Mouse (Mus musculus) myocyte (in vitro differentiated cells): ENCODE data around the gene Napsa.

Source experiments
- CEBPB ChIP-seq: IDR thresholded peaks from 2 replicates; pipeline ENCODE4 v1.6.1; 2011; ENCODE audit warnings: mild to moderate bottlenecking, moderate library complexity; ENCODE audit not compliant: poor library complexity, insufficient read depth, severe bottlenecking
- E2F4 ChIP-seq: IDR thresholded peaks from one replicate; pipeline ENCODE4 v1.6.1; 2011; ENCODE audit warnings: mild to moderate bottlenecking, control low read depth, moderate library complexity; ENCODE audit not compliant: insufficient read depth
- MAX ChIP-seq: IDR thresholded peaks from one replicate; pipeline ENCODE4 v1.6.1; 2011; ENCODE audit warnings: low read depth, mild to moderate bottlenecking, control low read depth
- MYOD1 ChIP-seq, 3 experiments: IDR thresholded peaks; one replicate each; pipeline ENCODE4 v1.6.1; 2011; ENCODE audit warnings: control low read depth in 2 of 3, low read depth in 2 of 3, mild to moderate bottlenecking in 2 of 3, moderate library complexity in 1 of 3; ENCODE audit not compliant: insufficient read length in 2 of 3, control insufficient read depth in 1 of 3
- MYOG ChIP-seq, 3 experiments: IDR thresholded peaks; one replicate each; pipeline ENCODE4 v1.6.1; 2011; ENCODE audit warnings: control low read depth in 2 of 3, low read depth in 2 of 3, mild to moderate bottlenecking in 2 of 3; ENCODE audit not compliant: insufficient read length in 2 of 3, control insufficient read depth in 1 of 3, insufficient read depth in 1 of 3
- POLR2A ChIP-seq: IDR thresholded peaks from one replicate; pipeline ENCODE4 v1.6.1; 2011; ENCODE audit warnings: low read depth, mild to moderate bottlenecking, control low read depth, moderate library complexity; ENCODE audit not compliant: insufficient read length
- POLR2AphosphoS2 ChIP-seq: IDR thresholded peaks from one replicate; pipeline ENCODE4 v1.6.1; 2011; ENCODE audit warnings: low read depth, control low read depth; ENCODE audit not compliant: insufficient read length
- REST ChIP-seq: IDR thresholded peaks from one replicate; pipeline ENCODE4 v1.6.1; 2011; ENCODE audit warnings: mild to moderate bottlenecking, control low read depth, moderate library complexity; ENCODE audit not compliant: insufficient read depth, insufficient read length
- SRF ChIP-seq: IDR thresholded peaks from one replicate; pipeline ENCODE4 v1.6.1; 2011; ENCODE audit warnings: low read depth; ENCODE audit not compliant: control insufficient read depth, insufficient read length
- TCF12 ChIP-seq: IDR thresholded peaks from one replicate; pipeline ENCODE4 v1.6.1; 2011; ENCODE audit warnings: mild to moderate bottlenecking, control low read depth; ENCODE audit not compliant: poor library complexity, insufficient read depth, severe bottlenecking
- TCF3 ChIP-seq: IDR thresholded peaks from one replicate; pipeline ENCODE4 v1.6.1; 2011; ENCODE audit warnings: low read depth, control low read depth; ENCODE audit not compliant: insufficient read length
- USF1 ChIP-seq: IDR thresholded peaks from one replicate; pipeline ENCODE4 v1.6.1; 2011; ENCODE audit warnings: low read depth, mild to moderate bottlenecking, control low read depth, moderate library complexity

DNA sequence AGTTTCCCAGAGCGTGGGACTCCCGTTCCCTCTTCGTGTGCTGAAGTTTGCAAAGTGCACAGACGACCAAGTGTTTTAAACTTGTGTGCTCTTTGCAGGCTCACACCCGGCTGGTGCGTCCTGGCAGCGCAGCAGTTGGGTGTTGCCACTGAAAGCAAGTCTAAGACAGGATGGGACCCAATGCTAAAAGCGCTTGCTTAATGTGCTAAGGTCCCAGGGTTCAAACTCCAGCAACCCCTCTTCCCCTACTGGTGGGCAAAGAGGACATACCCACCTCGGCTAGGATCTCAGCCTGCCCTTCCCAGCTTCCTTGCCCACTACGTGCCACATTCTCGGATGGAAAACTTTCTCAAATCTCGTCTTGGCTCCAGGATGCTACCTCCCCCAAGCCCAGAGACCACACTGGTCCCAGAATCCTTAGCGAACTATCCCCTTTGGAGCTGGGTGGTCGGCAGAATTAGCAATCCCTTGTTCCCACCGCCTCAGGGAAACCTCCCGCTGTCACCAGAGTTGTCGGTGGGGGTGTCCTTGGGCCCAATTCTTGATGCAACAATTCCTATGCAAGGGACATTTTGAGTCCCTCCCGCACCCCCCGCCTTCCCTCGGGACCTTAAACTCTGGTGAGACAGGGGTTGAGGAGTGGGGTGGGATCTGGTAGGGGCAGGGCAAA lies 31.1 kb downstream of the Napsa start:
- TF ChIP-seq USF1: no peak
- TF ChIP-seq POLR2A: no peak
- no peak for TF ChIP-seq SRF
- no peak for TF ChIP-seq E2F4
- TF ChIP-seq MYOD1 (IDR thresholded peaks at IDR 0.05; ENCODE audit: control insufficient read depth in 1 of 3, insufficient read length in 2 of 3, low read depth in 2 of 3): no peak
- TF ChIP-seq MAX: no peak
- no peak for TF ChIP-seq POLR2AphosphoS2
- no peak for TF ChIP-seq REST
- no peak for TF ChIP-seq CEBPB
- no peak for TF ChIP-seq TCF3
- no peak for TF ChIP-seq MYOG (IDR thresholded peaks at IDR 0.05; ENCODE audit: control insufficient read depth in 1 of 3, insufficient read depth in 1 of 3, insufficient read length in 2 of 3, low read depth in 2 of 3)
- TF ChIP-seq TCF12: no peak
